Mouse (Mus musculus) cerebellum, postnatal 14 days (tissue): ENCODE measurements around the gene Apex2.
"Not testable (repeated sequence)": the region's sequence is repeated elsewhere in the genome, so short reads cannot be mapped to it uniquely, and the experiment has no call there.

Source experiments
- DNase-seq, 2 experiments: peaks; one replicate each; pipeline ENCODE4 v3.0.0; 2021; ENCODE audit warnings: mixed read lengths in 2 of 2

The Apex2 gene

DNA sequence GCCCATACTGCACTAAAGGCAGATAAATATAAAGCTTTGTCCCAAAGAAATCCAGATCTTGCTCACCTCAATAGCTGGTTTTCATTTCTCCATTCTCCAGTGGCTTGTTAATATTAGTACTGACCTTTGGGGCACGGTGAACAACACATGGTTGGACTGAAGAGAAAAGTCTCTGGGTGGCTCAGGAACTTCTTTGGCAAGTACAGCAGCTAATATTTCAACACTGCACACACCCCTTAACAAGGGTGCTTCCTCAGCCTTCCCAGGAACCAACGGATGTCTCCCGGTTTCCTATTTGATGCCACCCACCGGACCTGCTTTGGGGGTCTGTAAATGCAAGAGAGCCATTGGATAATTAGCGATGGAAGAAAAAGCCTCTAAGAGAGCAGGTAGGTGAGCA lies at the start of gene Apex2:
Apex2 (minus strand) TSS at position 173 of the 400 bp plus-strand sequence.
- DNase-seq: no peak

DNA sequence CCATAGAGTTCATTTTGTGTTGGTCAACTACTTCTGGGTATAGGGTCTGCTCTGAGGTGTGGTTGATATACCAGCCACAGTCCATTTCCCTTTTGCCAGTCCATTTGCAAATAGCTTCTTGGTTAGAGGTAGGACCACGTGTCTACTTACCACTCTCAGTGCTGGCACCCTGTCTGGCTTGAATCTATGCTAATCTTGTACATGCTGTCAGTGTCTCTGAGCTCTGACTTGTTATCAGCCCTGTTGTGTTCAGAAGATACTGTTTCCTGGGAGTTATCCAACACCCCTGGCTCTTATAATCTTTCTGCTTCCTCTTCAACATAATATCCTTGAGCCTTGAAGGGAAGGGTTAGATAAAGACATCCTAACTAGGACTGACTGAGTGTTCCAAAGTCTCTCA lies 46.8 kb upstream of the Apex2 start:
- DNase-seq: no peak

DNA sequence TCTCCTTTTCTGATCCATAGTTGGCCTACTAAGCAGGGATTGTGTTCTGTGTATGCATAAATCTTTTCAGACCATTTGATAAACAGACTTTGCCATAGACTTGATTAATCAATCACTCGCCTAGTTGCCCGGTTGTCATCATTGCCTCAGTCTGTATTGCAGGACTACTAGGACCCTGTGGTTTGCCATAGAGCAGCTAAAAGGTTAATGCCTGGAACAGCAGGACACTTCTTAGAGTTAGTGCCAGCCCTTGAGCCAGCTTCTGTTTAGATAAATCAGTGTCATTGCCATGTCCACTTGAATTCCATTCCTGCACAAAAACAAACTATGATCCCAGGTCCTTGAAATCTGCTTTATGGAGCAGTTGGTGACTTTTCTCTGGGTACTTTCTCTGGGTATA lies 9.2 kb upstream of the Apex2 start:
- no peak for DNase-seq

DNA sequence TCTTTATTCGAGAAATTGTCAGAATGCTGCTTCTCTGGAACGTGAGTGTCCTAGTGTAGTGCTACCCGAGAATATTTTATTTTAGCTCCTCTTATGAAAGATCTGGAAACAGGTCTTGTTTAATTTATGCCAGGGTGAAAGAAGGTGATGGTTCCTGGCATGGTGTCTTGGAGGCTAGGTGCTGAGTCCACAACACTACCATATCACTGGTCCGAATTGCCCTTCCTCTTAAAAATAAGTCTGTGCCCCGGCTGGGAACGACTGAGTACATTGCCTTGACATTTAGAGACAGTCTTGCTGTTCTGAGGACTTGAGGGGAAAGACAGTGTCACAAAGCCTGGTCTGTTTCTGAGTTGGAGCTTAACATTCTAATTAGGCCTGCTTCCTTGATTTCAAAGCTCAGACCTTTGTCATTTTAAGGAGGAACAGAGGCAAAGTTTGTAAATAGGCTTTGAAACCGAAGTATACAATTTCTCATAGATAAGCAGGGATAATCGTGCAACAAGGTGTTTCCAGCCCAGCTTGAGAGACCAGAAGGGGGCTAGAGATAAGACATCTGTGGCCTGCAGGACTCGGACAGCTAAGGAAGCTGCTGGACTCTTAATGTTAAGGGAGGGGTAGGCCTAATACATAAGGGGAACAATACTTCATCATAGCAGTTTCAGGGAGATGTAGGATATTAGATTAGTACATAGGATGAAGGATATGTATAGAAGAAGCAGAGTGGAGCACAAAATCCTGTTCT lies 5.5 kb upstream of the Apex2 start:
- DNase-seq: no peak

DNA sequence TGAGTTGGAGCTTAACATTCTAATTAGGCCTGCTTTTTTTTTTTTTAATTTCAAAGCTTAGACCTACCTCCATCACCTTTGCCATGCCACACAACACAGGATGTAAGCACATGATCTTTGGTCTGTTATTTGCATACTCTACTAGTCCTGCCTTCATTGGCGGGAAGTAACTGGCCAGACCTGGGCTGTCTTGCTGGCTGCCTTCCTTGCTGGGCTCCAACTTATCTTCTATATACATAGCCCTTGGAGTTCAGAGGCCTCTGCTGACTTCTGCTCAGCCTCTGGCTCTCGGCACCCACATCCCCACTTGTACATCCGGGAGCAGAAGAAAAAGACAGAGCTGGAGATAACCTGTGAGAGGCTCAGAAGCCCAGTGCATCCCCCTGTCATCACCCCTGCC lies 4.5 kb upstream of the Apex2 start:
- DNase-seq: no peak

DNA sequence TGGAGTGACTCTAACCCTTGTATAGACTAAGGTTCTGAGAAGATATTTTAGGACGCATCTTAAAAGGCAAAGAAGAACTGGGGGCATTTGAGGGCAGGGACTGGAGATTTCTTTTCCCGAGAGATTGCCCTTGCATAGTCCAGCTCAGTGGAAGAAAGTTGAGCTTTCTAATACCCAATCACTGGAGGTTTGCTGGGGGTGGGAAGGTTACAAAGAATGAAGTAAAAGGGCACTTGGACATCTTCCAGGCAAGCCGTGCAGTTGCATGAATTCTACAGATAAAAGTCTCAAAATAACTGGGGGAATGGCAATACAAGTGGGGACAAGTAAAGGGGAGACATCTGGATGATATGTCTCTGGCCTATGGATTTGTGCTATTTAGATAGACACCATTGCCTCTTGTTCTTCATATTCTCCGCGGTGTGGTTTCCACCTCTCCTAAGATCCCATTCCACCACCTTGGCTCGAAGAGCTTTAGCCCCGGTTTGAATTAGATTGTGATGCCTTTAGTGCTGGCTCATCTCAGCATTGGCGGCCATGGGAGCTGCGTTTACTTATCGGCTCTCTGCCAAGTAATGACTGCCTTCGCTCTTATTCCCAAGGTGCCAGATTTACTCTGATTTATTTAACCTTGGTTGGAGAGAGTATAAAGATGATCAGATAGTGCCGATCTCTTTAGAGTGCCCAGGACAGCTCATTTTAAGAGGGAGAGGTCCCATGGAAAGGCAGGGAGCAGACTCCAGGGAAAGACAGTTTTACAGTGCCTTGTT lies 3.8 kb upstream of the Apex2 start:
- DNase-seq: no peak

DNA sequence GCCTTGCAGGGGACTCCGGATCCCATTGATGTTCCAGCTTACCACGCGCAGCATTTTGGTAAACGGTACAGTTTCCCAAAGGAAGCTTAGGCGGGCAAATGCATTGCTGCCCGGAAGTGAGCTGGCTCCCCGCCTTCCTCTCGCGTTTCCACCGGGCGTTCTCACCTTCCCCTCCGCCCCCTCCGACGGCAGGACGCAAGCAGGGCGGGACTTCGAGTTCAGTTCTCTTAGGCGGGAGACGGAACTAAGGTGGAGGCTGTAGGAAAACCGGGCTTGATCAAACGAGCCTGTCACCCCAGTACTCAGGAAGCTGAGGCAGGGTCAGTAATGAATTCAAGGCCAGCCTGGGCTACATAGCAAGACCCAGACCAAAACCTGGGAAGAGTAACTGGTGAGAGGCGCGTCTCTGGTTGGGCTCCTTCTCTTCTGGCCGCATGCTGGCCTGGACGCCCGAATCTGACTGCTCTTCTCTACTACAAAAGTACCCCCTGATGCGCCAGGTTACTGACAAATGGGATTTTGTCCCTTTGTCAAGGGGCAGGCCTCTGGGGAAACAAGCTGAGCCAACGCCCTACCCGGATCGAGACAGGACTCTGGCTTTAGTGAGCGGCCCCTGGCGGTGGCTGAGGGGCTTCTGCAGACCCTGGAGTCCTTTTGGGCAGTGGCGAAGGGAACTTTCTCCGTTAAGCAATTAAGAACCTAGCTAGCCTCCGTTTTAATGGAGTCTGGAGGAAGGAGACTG lies 1.5 kb downstream of the Apex2 start, which contains the start of gene Pfkfb1:
Pfkfb1 (plus strand) TSS at position 207 of the 742 bp plus-strand sequence.
- peak; percentile 79 to 84 for DNase-seq

DNA sequence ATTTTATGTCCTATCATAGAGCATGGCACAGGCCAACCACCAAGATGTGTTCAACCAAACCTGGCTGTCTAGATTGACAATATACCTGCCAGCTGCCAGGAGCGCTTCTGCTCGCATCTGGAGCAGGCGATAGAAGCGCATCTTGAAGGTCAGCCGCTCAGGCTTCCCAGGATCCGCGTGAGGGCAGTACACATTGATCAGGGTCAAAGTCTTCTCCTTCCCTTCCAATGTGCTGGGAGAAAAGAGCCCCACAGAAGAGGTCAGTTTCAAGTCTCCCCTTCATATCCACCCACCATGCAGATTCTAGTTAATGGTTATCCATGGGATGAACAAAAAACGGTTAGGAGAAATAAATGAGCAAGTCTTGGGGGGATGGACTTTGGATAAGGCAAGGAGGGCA lies 4.6 kb downstream of the Apex2 start:
- no peak for DNase-seq

DNA sequence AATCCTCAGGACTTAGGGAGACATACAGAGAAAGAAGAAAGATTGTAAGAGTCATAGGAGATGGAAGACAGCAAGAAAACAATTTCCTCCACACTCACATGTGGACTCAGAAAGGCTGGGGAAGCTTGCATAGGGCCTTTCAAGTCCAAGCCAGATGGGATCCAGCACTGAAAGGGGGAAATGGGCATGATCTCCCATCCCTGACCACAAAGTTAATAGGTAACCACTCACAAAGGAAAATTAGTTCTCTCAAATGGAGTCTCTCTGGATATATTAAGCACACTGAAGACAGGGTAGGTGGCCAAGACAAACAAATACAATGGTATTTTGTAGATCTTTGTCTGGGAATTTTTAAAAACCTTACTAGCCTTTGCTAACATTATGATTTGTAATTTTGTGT lies 7.7 kb downstream of the Apex2 start:
- no peak for DNase-seq

DNA sequence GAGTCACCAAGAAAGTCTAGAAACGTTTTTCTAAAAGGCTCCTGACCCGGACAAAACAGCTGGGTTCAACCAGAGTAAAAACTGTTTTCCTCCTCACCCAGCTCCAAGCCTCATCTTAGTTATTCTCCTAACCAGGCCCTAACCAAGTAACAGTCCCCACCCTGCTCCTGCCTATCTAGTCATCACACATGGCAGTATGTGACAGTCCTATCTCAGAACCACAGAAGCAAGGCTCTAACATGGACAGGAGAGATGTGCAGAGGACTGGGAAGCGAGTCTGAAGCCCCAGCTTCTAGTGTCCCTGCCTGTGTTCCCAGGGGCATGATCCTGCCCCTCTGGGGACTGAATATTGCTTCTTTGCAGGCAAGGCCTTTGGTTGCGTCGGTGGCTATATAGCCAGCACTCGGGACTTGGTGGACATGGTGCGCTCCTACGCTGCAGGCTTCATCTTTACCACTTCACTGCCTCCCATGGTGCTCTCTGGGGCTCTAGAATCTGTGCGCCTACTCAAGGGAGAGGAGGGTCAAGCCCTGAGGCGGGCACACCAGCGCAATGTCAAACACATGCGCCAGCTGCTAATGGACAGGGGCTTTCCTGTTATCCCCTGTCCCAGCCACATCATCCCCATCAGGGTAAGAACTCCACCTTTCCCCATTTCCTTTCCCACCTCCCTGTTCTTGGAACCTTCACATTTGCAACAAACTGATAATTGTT lies 24.9 kb downstream of the Apex2 start:
- no peak for DNase-seq

DNA sequence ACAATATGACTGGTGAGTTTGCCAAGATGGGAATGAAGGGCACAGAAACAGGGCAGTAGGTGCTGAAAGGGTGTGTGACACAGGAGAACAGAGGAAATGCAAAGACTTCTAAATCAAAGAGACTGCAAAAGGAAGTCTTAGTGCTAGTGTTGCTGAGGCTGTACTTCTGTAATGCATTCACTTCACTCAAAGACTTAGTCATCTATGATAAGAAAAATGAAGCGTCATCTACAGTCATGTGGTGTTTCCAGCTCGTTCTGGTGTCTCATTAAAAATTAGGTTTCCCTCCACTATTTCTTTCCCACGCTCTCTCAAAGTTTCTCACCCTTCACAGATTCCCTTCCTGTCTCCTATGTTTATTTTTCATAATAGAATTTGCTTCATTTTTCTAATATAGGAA lies 35.6 kb downstream of the Apex2 start:
- DNase-seq: no peak

DNA sequence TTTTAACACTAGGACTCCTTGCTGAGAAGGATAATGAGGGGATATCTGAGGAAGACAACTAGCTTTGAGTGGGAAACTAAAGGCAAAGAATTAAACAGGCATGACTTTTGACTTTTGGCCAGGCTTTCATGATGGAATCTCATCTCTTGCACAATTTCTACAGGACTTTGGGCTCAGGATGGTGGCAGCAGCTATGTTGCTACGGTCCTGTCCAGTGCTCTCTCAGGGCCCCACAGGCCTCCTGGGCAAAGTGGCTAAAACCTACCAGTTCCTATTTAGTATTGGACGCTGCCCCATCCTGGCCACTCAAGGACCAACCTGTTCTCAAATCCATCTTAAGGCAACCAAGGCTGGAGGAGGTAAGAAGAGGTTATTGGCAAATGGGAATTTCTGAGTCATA lies 37.7 kb downstream of the Apex2 start:
- no peak for DNase-seq

DNA sequence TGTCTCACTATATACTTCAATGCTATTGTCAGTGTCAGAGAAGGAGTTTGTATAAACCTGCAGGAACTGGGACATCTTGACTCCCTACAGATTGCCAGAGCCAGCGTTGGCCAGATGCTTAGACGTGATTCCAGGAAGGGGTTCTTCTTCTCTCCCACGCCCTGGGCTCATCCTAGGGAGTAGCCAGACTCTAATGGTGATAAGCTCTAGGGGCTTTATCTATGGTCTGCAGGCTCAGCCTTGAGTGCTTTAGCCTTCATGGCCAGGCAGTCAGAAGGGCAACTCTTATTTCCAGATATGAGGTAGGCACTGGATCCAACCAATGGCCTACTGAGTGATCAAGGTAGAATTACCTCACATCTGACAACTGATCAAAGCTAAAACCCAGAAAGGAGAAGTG lies 40.0 kb downstream of the Apex2 start:
- DNase-seq: no peak

DNA sequence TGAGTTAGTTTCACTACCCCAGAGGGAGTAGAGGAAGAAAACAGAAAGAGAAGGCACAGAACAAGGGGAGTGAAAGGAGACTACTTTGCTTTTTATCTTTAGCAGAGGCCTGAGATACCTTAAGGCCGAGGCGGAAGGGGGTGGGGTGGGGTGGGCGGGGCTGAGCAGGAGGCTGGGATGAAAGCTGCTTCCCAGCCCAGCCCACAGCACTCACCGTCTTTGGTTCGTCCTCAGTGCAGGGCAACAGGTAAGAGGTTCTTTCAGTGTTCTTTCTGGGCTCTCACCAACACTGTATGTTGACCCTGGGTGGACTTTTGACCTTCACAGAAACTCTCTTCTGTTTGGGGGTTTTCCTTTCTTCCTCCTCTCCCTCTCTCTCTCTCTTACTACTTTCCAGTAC lies 42.4 kb downstream of the Apex2 start, which contains the start of gene Alas2:
Alas2 (plus strand) TSS at position 137 of the 400 bp plus-strand sequence.
- DNase-seq: no peak

DNA sequence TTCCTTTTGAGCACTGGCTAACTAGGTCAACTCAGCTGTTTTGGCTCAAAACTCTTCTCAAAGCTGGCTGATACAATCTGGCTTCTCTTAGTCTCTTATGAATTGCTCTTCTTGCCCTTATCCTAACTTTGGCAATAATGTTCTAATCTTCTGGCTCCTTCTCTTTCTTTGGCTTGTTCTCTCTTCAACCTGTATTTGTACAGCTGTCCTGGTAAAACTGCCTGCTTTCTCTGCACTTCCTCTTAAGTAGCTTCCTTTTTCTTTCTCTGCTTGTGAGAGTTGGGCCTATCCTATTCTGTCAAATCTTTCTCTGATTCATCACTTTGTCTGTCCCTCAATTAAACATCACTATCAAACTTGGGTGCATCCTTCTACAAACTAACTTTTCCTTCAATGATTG lies 48.0 kb downstream of the Apex2 start:
- DNase-seq: no peak

DNA sequence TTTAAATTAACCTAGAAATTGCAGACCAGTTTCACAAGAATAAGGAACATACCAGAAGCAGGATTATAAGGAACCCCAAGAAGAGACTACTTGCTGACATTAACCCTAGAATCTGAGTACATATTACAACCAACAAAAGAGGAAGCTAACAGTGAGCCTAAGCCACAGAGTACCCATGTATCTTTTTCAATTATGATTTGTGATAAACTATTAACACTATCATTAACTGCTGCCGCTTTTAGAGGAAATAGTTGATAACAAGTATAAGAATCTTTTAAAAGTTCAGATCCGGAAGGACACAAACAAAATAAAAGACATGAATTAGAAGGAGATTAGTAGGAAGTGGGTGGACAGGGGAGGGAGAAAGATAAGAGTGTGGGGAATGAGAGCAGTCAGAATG lies 49.6 kb downstream of the Apex2 start:
- no peak for DNase-seq

DNA sequence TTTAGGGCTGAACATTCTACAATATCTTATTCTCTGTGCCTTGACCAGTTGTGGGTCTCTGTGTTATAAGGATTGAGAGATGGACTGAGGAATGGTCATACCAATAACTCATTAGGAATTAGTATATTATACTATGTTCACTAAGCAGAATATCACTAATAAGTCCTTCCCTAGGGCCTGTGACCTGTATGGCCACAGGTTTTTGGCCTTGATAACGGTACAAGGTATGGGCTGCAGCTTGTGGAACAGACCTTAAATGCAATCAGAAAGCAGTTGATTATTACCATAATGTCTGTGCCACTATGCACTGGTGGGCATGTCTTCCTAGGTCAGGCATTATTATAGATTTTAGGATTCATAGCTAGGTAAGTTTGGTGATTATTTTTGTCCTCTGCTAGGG lies 73.2 kb downstream of the Apex2 start:
- no peak for DNase-seq

DNA sequence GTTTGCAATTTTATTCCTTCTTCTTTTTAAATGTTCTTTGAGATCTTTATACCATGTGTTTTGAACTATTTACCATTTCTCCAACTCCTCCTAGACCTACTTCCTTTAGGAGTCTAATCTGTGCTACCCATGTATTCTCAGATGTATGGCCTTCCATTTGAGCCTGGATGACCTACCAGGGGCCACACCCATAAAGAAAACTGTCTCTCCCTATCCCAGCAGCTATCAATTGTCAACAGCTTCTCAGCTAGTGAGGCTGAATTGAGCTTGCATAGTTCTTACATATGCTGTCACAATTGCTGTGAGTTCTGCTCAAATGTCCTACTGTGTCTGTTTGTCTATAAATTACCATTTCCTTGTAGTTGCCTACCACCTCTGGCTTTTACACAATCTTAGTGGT lies 73.7 kb downstream of the Apex2 start:
- no peak for DNase-seq

DNA sequence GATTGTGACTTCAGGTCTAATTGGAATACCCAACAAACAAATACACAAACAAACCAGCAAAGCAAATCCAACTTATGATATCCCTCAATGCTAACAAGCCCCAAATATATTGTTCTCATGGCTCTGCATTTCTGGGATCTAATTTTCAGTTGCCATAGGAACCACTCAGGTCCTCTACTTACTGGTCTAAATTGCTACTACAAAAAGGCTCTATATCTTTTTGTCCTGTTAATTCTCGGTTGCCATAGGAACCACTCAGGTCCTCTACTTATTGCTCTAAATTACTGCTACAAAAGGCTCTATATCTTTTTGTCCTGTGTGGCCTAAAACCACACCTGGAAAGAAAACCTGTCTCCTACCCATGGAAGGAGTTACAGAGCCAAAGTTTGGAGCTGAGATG lies 75.5 kb downstream of the Apex2 start:
- no peak for DNase-seq

DNA sequence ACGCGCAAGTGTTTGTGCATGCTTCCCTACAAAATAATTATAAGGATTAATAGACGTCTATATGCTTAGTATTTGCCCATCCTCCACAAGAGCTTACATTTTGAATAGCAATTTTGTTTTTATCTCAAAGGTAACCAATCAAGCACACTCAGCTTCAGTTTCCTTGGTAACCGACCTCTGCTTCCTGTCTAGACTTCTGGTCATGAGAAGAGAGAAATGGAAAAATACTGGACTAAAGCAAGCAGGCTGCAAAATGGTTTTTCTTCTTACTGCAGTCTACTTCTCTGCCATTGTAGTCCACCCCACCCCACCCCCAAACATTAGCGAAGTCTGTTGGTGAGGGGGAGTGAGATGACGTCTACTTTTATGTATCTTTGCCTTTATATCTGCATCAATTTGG lies 78.4 kb downstream of the Apex2 start:
- no peak for DNase-seq

DNA sequence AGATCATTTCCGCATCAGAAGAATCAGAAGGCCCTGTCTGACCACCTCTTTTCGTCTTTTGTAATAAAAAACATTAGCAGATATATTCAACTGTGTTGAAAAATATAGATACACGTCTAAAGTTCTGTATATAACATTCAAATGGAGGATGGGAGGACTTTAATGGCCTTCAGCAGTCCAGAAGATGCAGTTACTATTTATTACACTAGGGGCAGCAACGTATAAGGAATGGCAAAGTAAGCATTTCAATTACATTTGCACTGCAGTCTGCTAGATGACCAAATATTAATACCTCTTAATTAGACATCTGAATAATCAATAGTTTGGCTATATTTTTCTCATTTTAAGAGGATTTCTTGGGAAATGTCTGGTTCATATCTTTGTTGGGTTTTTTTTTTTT lies 79.0 kb downstream of the Apex2 start:
- DNase-seq: peak; percentile 55 to 63

DNA sequence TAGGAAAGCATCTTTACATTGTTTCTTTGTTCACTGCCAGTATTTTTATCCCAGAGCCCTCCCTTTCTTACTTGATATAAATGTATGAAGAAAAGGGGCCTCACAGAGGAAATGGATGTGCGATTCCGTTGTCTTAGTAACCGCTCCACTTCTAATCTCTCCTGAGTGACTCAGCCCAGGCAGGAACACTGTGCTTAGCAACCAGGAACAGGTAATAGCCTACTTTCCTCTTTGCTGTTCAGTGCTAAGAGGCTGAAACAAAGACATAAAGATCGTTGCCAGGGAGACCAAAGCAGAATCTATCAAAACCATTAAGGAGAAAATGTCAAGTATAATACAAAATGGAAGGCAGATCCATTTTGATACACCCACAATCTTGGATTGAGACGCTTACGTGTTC lies 81.0 kb downstream of the Apex2 start:
- DNase-seq: no peak

DNA sequence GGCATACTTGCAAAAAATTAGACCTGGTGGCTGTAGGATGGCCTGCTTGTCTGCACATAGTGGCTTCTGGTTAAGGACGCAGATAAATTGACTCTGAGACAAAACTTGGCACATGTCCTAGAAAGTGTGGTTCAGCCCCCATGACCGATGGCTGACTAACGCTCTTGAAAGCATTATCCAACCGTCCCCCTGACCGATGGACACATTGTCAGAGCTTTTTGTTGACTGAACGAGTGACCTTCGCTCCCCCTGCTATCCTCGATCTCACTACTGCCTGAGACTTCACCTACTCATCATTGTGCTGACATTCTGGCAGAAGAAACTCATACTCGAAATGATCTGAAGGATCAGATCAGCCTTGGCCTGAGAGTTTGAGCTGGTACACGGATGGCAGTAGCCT lies 101.9 kb downstream of the Apex2 start:
- not testable (repeated sequence) for DNase-seq
